20 mouse cellular contexts compared by ENCODE assay signal in genomic region chr6:29242265-29242664, GRCm38 (mm10). TPM values are rescaled to one million over a fixed set of nuclear protein-coding genes. Genes with fewer than 3 reads are reported as not detected.
A peak's percentile ranks its signal among the peaks of the same experiment; 100 is the strongest.
DNase-seq lines count a peak whose midpoint lies in the region; ATAC-seq and TF ChIP-seq lines count a peak whose summit lies in the region.
"Had no signal": no experiment of that assay in that cellular context is flagged by ENCODE, and none has a peak within 500 bp of the region (broad histone marks: within the 10 kb centered on the region; RNA-seq: fewer than 3 reads in every experiment).

No protein-coding gene starts in this region.

- peaks cover 1% of the 10 kb centered on the region; the same call in 1 of the 2 replicates for H3K4me1 ChIP-seq in heart, adult 2 months (ENCODE audit: control insufficient read depth, insufficient read depth, low read length)
- H3K4me1 ChIP-seq in lung, postnatal 0 days (ENCODE audit: insufficient read depth, low read depth, low read length): peaks cover 7% of the 10 kb centered on the region; the same call in 1 of the 2 replicates
- peaks cover 3% of the 10 kb centered on the region; the same call in 1 of the 2 replicates for H3K4me1 ChIP-seq in lung, adult 2 months (ENCODE audit: control insufficient read depth, insufficient read depth, low read length)
- H3K4me1 ChIP-seq in MEL (ENCODE audit: control insufficient read depth in 1 of 2, insufficient read depth in 2 of 2, low read length in 2 of 2): no peaks in the 10 kb centered on the region
- H3K4me1 ChIP-seq: embryonic facial prominence, embryonic 15.5 days; heart, embryonic 15.5 days; hindbrain, embryonic 13.5 days; midbrain, embryonic 12.5 days; neural tube, embryonic 13.5 days had no signal

- no peaks in the 10 kb centered on the region for H3K79me2 ChIP-seq in heart, adult 2 months (replicated peaks; ENCODE audit: control insufficient read depth, insufficient read depth, low read length)
- no peaks in the 10 kb centered on the region for H3K79me2 ChIP-seq in MEL (ENCODE audit: control insufficient read depth, insufficient read depth, low read length, poor library complexity)

- peak; percentile 43 for TF ChIP-seq RAD21 in MEL (IDR thresholded peaks at IDR 0.05; ENCODE audit: low read depth, low read length)

- no peaks in the 10 kb centered on the region for H3K9me3 ChIP-seq in lung, postnatal 0 days (ENCODE audit: low read length)
- no peaks in the 10 kb centered on the region for H3K9me3 ChIP-seq in MEL (replicated peaks; ENCODE audit: insufficient read depth, low read length)
- H3K9me3 ChIP-seq: embryonic facial prominence, embryonic 15.5 days; heart, embryonic 15.5 days; hindbrain, embryonic 13.5 days; midbrain, embryonic 12.5 days; neural tube, embryonic 13.5 days had no signal

- ATAC-seq in lung, postnatal 0 days: no peak
- ATAC-seq: activated CD4-positive, CD25-positive, alpha-beta regulatory T cell, adult 4 months; forebrain, embryonic 16.5 days had no signal

- H3K27ac ChIP-seq in heart, adult 2 months: no peak overlapping the region
- H3K27ac ChIP-seq in lung, postnatal 0 days (ENCODE audit: low read length): no peak overlapping the region
- no peak overlapping the region for H3K27ac ChIP-seq in MEL (ENCODE audit: control insufficient read depth, low read depth, low read length)
- H3K27ac ChIP-seq: embryonic facial prominence, embryonic 15.5 days; heart, embryonic 15.5 days; hindbrain, embryonic 13.5 days; midbrain, embryonic 12.5 days; neural tube, embryonic 13.5 days had no signal

- H3K4me2 ChIP-seq in lung, postnatal 0 days (replicated peaks; ENCODE audit: low read depth, low read length): no peak overlapping the region
- H3K4me2 ChIP-seq: embryonic facial prominence, embryonic 15.5 days; heart, embryonic 15.5 days; hindbrain, embryonic 13.5 days; midbrain, embryonic 12.5 days; neural tube, embryonic 13.5 days had no signal

- intact Hi-C loops in heart, adult 2 months (cut with DNase I): no loop called here

- DNase-seq in heart, adult 2 months: no peak
- DNase-seq in heart, adult 18-20 months: no peak
- no peak for DNase-seq in lung, postnatal 0 days (ENCODE audit: low spot score)
- no peak for DNase-seq in lung, adult 2 months
- peak; percentile 62 for DNase-seq in MEL (ENCODE audit: low read depth, low spot score)
- DNase-seq in splenic B cell, adult 2 months (ENCODE audit: low read depth, low spot score): peak; percentile 48
- DNase-seq in ovary, postnatal 36 days (ENCODE audit: low spot score): no peak
- DNase-seq: cerebellum, adult 11 months; gastrocnemius, postnatal 25 days; kidney, adult 2 months; thymus, postnatal 4 days had no signal

- H3K27me3 ChIP-seq in heart, adult 2 months (ENCODE audit: control insufficient read depth, insufficient read depth, low read length): no peaks in the 10 kb centered on the region
- H3K27me3 ChIP-seq in lung, postnatal 0 days (replicated peaks; ENCODE audit: insufficient read depth, low read length): no peaks in the 10 kb centered on the region
- peaks cover 11 to 18% of the 10 kb centered on the region in 2 experiments for H3K27me3 ChIP-seq in MEL (ENCODE audit: control insufficient read depth in 1 of 2, insufficient read depth in 2 of 2, low read length in 2 of 2)
- H3K27me3 ChIP-seq in splenic B cell, adult 2 months (ENCODE audit: control insufficient read depth, insufficient read depth, low read length, poor library complexity, severe bottlenecking): no peaks in the 10 kb centered on the region
- H3K27me3 ChIP-seq: hindbrain, embryonic 13.5 days; midbrain, embryonic 12.5 days; neural tube, embryonic 13.5 days had no signal

- H3K36me3 ChIP-seq in heart, adult 2 months (ENCODE audit: control insufficient read depth, insufficient read depth, low read length): no peaks in the 10 kb centered on the region
- H3K36me3 ChIP-seq in lung, postnatal 0 days (ENCODE audit: insufficient read depth, low read length): no peaks in the 10 kb centered on the region
- H3K36me3 ChIP-seq in MEL (ENCODE audit: control insufficient read depth in 1 of 2, insufficient read depth in 2 of 2, low read length in 2 of 2): no peaks in the 10 kb centered on the region
- no peaks in the 10 kb centered on the region for H3K36me3 ChIP-seq in splenic B cell, adult 2 months (ENCODE audit: control insufficient read depth, insufficient read depth, low read length, poor library complexity, severe bottlenecking)
- H3K36me3 ChIP-seq: embryonic facial prominence, embryonic 15.5 days; heart, embryonic 15.5 days; hindbrain, embryonic 13.5 days; midbrain, embryonic 12.5 days; neural tube, embryonic 13.5 days had no signal

- WGBS in heart, adult 2 months: 78% methylated on average over 1 of the region's 1 CpGs
- 49% methylated on average over 1 of the region's 1 CpGs for WGBS in lung, postnatal 0 days
- 56% methylated on average over 1 of the region's 1 CpGs for WGBS in lung, adult 2 months

- H3K9ac ChIP-seq in heart, adult 2 months (ENCODE audit: low read depth, low read length): no peak overlapping the region
- H3K9ac ChIP-seq in lung, postnatal 0 days (replicated peaks; ENCODE audit: low read depth): no peak overlapping the region
- no peak overlapping the region for H3K9ac ChIP-seq in MEL (ENCODE audit: control insufficient read depth, low read depth, low read length, poor library complexity, severe bottlenecking)
- H3K9ac ChIP-seq: embryonic facial prominence, embryonic 15.5 days; heart, embryonic 15.5 days; hindbrain, embryonic 13.5 days; midbrain, embryonic 12.5 days; neural tube, embryonic 13.5 days had no signal

- no peak for TF ChIP-seq EP300 in heart, adult 2 months (IDR thresholded peaks at IDR 0.05; ENCODE audit: insufficient read depth, low read depth, low read length)
- TF ChIP-seq EP300 in lung, postnatal 0 days (IDR thresholded peaks at IDR 0.05): no peak
- no peak for TF ChIP-seq EP300 in MEL (IDR thresholded peaks at IDR 0.05; ENCODE audit: low read depth in 1 of 2, low read length in 2 of 2)

- no peak for TF ChIP-seq POLR2A in heart, adult 2 months (IDR thresholded peaks at IDR 0.05; ENCODE audit: insufficient read depth, low read depth, low read length)
- no peak for TF ChIP-seq POLR2A in lung, adult 2 months (IDR thresholded peaks at IDR 0.05; ENCODE audit: borderline replicate concordance, extremely low read depth, low read depth, low read length)
- TF ChIP-seq POLR2A in MEL (IDR thresholded peaks at IDR 0.05; ENCODE audit: control insufficient read depth in 1 of 2, insufficient read depth in 1 of 2, low read depth in 1 of 2, low read length in 2 of 2, poor library complexity in 1 of 2): no peak

- H3K4me3 ChIP-seq in heart, adult 2 months: no peak overlapping the region
- H3K4me3 ChIP-seq in lung, postnatal 0 days (ENCODE audit: low read depth, low read length): no peak overlapping the region
- no peak overlapping the region for H3K4me3 ChIP-seq in lung, adult 2 months (replicated peaks; ENCODE audit: extremely low read depth, low read depth, low read length)
- H3K4me3 ChIP-seq in MEL (ENCODE audit: control insufficient read depth in 1 of 2, insufficient read depth in 1 of 2, low read depth in 2 of 2, low read length in 2 of 2): no peak overlapping the region
- H3K4me3 ChIP-seq: embryonic facial prominence, embryonic 15.5 days; heart, embryonic 15.5 days; hindbrain, embryonic 13.5 days; midbrain, embryonic 12.5 days; neural tube, embryonic 13.5 days had no signal

- peak; percentile 57 for TF ChIP-seq CTCF in heart, adult 2 months (IDR thresholded peaks at IDR 0.05)
- TF ChIP-seq CTCF in lung, postnatal 0 days (IDR thresholded peaks at IDR 0.05): peak; percentile 35; the same call in 1 of the 2 replicates
- no peak for TF ChIP-seq CTCF in lung, adult 2 months (IDR thresholded peaks at IDR 0.05; ENCODE audit: insufficient read depth, low read length)
- TF ChIP-seq CTCF in MEL (IDR thresholded peaks at IDR 0.05 in 2 of 3, conservative IDR thresholded peaks at IDR 0.05 in 1 of 3; ENCODE audit: control insufficient read depth in 1 of 3, insufficient read depth in 1 of 3, low read depth in 2 of 3, low read length in 3 of 3, poor library complexity in 1 of 3, severe bottlenecking in 1 of 3): peak in 2 of 3 experiments; percentile 25 to 60; a peak in 3 of 6 replicates

TF ChIP-seq in MEL, 35 proteins besides CTCF, POLR2A, EP300 and RAD21 (continues in another document):
- TF ChIP-seq ZC3H11A (IDR thresholded peaks at IDR 0.05; ENCODE audit: low read depth, low read length) (peak; percentile 30), SMC3 (IDR thresholded peaks at IDR 0.05; ENCODE audit: low read depth, low read length) (peak; percentile 49), USF2 (IDR thresholded peaks at IDR 0.05; ENCODE audit: borderline replicate concordance in 1 of 2, insufficient read depth in 1 of 2, low read depth in 1 of 2, low read length in 2 of 2) (no peak), MYC (IDR thresholded peaks at IDR 0.05; ENCODE audit: low read depth, low read length) (peak; percentile 82; the same call in 1 of the 2 replicates), MAZ (IDR thresholded peaks at IDR 0.05; ENCODE audit: low read depth, low read length) (no peak)

RNA-seq across cellular contexts. Expression of gene Impdh1, which starts 26.1 kb away (rescaled TPM):
- 10 to 100 TPM; 17.8 to 18.9 TPM for total RNA-seq in heart, adult 2 months (2021)
- polyA plus RNA-seq in heart, adult 2 months (2012; rRNA removed): 34.2 and 36.3 TPM in 2 replicates
- total RNA-seq in heart, adult 18-20 months (2021): 10 to 100 TPM; 18.8 to 19.6 TPM
- 93.8 and 106 TPM in 2 replicates for polyA plus RNA-seq in lung, postnatal 0 days (2015; fragmentation: Nextera tagmentation; extraction: Ambion mirVana)
- polyA plus RNA-seq in lung, adult 2 months (2012; rRNA removed): 214 and 217 TPM in 2 replicates
- total RNA-seq in MEL (2012; rRNA removed): 15.3 and 17.2 TPM in 2 replicates
- 10 to 100 TPM in 1 of 2 experiments, not detected in 1; 55.1 TPM for polyA plus RNA-seq in MEL (2012; ENCODE audit: insufficient read depth in 1 of 2, insufficient read length in 2 of 2, low read depth in 1 of 2, low replicate concordance in 2 of 2, missing spikeins in 1 of 2)

RNA-seq across cellular contexts. Expression of gene Hilpda, which starts 30.0 kb away (rescaled TPM):
- 1 to 10 TPM; 5.3 TPM for total RNA-seq in heart, adult 2 months (2021)
- polyA plus RNA-seq in heart, adult 2 months (2012; rRNA removed): 12.1 and 15.8 TPM in 2 replicates
- 1 to 10 TPM; 4.6 to 5.9 TPM for total RNA-seq in heart, adult 18-20 months (2021)
- 126 and 150 TPM in 2 replicates for polyA plus RNA-seq in lung, postnatal 0 days (2015; fragmentation: Nextera tagmentation; extraction: Ambion mirVana)
- 154 and 155 TPM in 2 replicates for polyA plus RNA-seq in lung, adult 2 months (2012; rRNA removed)
- 15.6 and 18.1 TPM in 2 replicates for total RNA-seq in MEL (2012; rRNA removed)
- polyA plus RNA-seq in MEL (2012; ENCODE audit: insufficient read depth in 1 of 2, insufficient read length in 2 of 2, low read depth in 1 of 2, low replicate concordance in 2 of 2, missing spikeins in 1 of 2): 10 to 100 TPM in 1 of 2 experiments, not detected in 1; 17.0 TPM

RNA-seq across cellular contexts. Expression of gene Fam71f2, which starts 37.1 kb away (rescaled TPM):
- not detected for total RNA-seq in heart, adult 2 months (2021)
- polyA plus RNA-seq in heart, adult 2 months (2012; rRNA removed): 0.70 and 1.4 TPM in 2 replicates
- total RNA-seq in heart, adult 18-20 months (2021): not detected
- polyA plus RNA-seq in lung, postnatal 0 days (2015; fragmentation: Nextera tagmentation; extraction: Ambion mirVana): 0.79 and 1.2 TPM in 2 replicates
- polyA plus RNA-seq in lung, adult 2 months (2012; rRNA removed): 5.3 and 5.6 TPM in 2 replicates
- total RNA-seq in MEL (2012; rRNA removed): 0.23 TPM in 1 of 2 replicates, not detected in the other
- under 1 TPM in 1 of 2 experiments, not detected in 1; 0.84 TPM for polyA plus RNA-seq in MEL (2012; ENCODE audit: insufficient read depth in 1 of 2, insufficient read length in 2 of 2, low read depth in 1 of 2, low replicate concordance in 2 of 2, missing spikeins in 1 of 2)
- total RNA-seq: common myeloid progenitor, adult 5-6 weeks; gastrocnemius, postnatal 25 days; liver, adult 2 months had no signal
- polyA plus RNA-seq: liver, adult 2 months had no signal

Comparison
In these comparisons a context has a peak if more than half of its experiments do, and no peak if none do; other contexts are left out.
1. DNase-seq: peak in MEL (single experiment) and splenic B cell, adult 2 months (single experiment); none in heart, adult 2 months (0 of 2), heart, adult 18-20 months (0 of 2), lung, postnatal 0 days (single experiment), lung, adult 2 months (single experiment) and ovary, postnatal 36 days (single experiment).